Mouse (Mus musculus) cerebellum, adult 11-12 months (tissue): Measurements from ENCODE around the gene Dennd1a.
A peak's percentile ranks its signal among the peaks of the same experiment; 100 is the strongest.

Experiments used
- DNase-seq: peaks from one replicate; pipeline ENCODE4 v3.0.0; 2022

Gene Dennd1a

DNA sequence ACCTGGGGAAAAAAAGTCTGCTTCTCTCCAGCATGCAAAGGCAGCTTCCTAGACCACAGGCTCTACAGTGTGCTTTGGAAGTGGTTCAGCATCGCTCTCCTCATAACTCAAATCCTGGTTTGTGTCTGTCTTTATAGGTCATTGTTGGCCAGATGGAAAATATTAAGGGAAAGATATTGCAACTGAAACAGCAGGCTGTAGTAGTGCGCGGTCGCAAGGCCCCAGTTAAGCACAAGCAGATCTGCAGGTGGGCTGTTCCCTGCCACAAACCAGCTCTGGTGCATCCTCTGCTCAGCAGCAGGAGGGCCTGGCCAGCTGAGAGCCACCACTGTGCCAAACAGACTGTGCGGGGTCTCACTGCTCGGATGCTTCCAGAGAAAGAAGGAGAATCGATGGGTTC, 186.9 kb downstream of the Dennd1a start:
- DNase-seq, result peak; percentile 35

DNA sequence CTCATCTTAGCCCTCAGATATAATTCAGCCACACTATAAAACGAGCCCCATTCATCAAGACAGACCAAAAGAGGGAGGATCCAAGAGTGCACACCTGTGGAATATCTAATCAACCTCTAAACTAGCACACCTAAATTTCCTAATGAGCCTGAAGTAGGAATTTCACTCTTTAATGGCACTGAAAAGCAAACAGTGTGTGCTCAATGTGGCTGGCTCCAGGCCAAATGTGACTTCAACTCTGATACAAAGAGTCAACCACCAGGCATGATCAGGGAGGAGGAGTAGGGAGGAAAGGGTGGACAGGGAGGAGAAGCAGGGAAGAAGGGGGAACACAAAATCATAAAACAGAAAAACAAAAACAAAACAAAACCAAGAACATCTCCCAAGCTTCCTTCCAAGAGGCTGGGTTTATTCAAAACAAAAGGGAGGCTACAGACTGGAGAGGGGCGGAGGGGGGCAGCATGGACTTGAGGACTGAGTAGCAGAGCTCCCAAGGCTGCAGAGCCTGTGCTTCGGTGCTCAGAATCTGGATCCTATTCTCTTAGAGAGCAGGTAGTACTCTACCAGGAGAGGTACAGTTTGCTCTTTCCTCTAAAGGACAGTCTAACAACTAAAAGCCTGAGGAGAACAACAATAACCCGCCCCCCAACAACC, 187.9 kb downstream of the Dennd1a start:
- peak; percentile 15 for DNase-seq

DNA sequence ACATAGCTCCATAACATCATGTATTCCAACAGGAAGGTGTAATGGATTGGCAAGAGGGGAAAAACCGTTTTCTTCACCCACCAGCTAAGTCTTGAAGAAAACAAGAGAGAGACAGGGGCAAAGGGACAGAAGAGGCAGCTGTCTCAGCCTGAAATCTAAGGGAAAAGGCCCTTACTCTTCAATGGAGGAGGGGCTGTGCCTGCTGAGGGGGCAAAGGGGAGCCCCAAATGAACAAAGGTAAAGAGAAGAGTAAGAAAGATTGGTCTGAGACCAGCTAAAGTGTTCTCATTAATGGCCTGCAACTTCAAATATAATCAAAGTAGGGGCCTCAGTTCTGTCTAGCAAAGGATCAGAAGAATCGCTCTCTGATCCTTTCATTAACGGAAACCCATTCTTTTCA, 189.7 kb downstream of the Dennd1a start:
- no peak for DNase-seq

DNA sequence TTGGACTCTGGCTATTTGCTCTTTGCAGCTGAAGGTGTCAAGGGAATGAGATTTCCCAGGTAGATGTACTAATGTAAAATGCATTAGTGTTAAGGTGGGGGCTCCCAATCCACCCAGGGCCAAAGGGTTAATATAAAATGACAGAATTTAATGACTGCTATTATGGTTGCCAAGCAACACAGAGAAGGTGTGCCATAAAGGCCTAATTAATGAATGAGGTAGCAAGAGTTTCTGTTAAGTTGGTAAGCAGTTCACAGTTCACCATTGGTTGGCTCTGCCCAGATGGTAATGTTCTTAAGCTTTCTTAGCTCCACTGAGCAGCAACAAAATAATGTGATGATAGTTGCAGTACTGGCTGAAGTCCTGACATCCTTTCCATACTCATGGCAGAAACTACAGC, 190.9 kb downstream of the Dennd1a start:
- DNase-seq, result no peak

DNA sequence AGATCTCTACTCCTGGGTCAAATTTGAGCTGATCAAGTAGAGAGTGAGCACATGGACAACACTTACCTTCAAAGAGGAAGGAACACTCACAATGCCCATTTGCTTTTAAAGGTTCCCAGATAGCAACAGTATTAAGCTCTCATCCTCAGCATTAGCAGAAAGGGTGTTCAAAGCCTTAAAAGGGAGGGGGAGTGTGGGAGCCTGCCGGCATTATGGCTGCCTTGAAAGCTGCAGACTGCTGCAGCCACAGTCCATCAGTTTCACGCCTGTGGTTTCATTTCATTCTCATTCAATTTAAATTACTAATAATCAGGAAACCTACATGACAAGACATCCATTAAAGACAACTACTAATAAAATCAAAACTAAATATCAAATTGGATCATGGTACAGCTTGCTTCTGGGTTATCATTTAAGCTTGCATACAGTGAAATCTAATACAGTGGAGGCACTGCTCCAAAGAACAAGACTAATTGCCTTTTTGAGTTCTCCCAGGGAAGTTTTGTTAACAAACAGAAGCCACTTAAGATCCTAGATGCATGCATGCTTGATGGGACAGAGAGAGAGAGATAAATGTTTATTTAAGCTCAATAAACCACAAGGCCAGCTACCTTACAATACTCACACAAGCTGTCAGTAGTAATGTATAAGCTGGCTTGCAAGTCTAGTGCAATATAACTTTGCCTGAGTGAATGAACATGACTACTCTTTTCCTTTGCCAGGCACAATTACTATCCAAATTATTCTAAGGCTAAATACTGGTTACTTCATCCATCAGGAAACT, 192.6 kb downstream of the Dennd1a start:
- DNase-seq, result no peak

DNA sequence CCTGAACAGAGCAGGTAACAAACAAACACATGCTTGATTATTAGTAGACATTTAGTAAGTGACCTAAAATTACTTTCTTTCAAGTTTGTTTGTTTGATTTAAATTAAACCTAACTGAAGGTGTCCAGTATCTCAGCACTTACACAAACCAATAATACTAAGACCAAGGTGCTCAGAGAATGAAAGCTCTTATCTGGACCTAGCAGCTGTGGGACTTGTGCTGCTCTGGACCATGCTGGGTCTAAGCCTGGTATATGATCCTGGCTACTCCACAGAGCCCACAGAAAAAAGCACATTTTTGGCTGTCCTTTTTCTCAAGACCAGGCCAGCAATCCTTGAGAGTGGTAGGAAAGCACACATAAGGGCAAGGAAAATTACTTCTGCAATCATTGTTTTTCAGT, 193.2 kb downstream of the Dennd1a start:
- no peak for DNase-seq

DNA sequence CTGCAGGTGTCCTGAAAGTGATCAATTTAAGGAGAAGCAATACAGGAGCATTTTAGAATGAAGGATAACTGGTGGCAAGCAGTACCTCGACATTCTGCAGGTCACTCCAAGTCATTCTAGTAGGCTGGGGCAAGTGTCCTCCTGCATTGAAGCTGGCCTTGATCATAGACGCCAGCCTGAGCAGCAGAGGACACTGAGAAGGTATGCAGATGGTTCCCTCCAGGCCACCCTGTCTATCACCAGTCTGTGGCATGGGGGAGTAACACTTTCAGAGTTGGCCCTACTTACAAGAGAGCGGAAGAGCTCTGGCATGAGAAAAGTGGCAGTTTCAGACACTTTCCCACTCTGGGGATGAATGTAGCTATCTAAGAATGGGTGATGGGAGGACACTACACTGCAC, 193.9 kb downstream of the Dennd1a start:
- DNase-seq, result peak; percentile 25

DNA sequence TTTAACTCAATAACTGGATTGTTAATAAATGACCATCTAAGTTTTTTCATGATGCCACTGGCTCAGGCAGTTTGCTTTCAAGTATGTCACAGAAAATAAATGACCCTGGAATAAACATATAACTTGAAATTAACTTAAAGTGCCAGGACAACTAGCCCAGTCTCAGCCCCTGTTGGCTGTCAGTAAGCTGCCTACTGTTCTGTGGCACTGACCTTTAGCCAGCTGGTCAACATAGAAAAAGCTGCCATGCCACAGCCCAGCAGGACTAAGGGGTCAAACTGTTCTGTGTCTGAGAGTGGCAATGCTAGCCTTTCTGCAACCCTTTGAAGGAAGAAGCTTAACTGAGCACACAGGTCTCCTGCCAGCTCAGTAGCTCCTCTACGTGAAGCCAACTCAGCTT, 198.8 kb downstream of the Dennd1a start:
- peak; percentile 17 for DNase-seq

DNA sequence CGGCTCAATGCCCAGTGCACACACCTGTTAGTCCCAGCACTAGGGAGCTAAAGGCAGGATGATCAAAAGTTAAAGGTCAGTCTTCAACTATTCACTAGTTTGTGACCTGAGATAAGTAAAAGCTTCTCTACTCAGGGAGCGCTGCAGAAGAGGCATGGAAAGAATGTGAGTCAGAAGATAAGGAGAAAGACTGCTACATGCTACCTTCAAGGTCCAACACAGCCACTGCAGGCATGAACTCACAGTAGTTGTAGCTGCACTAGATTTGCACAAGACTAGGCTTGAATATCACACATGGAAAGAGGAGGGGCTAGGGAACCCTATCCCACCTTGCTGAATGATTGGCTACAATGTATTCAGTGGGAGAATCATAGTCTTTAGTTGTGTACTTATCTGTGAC, 202.1 kb downstream of the Dennd1a start:
- DNase-seq, result no peak

DNA sequence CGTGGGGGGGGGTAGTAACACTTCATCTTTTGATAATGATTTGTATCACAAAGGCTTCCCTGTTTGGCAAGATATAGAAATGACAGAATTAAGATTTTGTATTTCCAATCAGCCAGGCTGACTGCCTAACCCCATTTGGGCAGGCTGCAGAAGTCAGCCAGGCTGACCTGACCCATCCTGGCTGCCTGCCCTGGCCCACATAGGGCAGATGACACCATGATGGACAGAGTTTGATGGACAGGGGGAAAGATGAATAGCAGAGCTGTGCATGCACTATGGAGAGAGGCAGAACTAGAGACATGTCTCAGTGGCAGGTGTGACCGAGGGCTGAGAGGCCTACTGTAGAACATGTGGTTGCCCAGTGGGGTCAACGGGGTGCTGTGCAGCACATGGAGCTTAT, 203.9 kb downstream of the Dennd1a start:
- peak; percentile 16 for DNase-seq

DNA sequence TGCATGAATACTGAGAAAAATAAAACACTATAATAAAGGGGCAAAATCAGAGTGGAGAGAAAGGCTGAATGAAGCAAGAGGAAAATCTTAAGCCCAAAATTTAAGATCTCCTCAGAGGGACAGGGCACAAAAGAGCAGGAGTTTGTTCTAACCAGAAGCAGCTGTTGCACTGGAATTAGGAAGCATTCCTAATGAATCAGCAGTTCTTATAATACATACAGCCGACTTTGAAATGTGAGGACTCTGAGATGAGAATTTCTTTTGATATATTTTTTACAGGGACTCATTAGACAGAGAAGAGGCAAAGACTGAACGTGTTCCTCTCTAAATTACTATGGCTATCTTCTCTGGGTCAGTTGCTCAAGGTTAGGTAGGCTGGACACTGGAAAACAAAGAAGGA, 212.7 kb downstream of the Dennd1a start:
- DNase-seq, result no peak

DNA sequence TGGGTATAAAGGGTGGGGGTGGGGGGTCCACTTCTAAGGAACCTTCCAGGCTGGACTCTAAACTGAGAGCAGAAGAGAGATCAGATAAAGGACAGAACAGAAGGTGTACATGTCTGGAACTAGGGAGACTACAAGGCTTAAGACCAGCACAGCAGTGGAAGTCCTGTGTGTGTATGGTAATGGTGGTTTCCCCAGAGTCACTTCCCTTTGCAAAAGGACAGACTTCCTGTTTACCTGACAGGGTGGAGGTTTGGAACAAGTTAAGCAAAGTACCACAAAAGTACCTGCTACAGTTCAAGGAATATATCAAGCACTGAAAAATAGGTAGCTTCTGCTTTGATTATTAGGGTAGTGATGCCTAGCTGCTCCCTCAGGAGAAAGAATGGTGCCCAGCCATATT, 215.1 kb downstream of the Dennd1a start:
- no peak for DNase-seq

DNA sequence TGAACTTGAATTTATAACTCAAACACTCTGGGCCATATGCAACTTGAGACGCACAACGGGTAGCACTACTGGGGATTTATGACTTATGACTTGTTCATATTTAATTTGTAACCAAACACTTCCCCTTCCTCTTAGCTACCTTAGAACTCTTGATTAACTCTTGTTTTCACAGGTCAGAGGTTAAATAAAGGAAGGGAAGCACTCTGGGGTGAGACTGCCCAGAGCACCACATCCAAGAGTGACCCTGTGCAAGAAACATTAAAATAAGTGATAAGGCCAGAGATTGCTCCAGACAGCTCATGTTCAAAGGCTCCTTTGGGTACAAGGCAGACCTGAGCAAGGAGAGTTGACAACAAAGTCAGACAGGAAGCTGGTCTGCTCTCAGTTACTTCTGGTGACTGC, 219.0 kb downstream of the Dennd1a start:
- DNase-seq, result no peak

DNA sequence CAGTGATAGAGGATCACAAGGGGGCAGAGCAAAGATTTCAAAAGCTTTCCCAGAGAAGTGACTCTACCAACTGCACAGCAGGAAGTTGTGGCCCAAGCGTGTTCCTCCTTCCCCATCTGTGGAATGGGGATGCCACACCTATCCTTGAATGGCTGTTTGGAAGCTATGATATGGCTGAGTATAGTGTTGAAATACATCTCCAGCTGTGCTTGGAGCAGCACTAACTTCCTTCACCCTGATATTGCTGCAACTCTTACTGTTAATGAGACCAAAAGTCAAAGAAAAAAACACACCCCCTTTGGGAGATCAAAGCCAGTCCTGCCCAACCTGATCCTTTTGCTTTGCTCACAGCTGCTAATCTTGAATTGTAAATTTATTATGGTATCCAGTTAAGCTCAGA, 221.3 kb downstream of the Dennd1a start:
- DNase-seq, result no peak

DNA sequence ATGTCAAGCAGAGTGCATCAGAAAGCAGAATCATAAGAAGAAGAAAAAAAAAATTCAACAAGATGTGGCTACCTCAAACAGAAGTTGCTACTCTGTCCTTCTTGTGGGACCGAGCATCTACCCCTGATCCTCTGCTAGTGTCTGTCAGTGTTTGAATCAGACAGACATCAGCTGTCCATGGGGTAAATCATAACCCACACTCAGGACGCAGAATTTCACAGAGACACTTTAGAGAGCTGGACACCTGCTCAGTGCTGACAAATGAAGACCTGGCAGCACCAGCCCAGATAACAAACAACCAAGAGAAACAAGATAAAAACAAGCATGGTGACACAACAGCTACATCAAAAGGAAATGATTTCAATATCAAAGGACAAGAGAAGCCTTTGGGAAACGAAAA, 222.9 kb downstream of the Dennd1a start:
- DNase-seq, result no peak

DNA sequence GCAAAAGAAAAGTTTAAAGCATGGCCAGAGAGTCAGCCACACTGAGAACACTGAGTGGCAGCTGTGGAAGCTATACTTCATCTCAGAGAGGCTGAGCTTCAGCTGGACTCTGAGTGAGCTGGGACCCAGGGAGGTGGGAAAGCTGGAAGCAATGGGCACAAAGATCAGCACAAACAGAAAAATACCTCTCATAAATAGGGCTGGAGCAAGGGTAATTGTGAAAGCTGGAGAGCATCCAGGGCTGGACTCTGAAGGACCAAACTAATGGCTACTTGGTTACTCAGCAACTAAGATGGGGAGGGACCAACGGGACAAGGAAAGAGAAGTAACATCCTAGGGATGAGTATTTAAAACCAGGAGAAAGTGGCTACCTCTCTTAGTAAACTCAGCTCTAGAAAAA, 225.0 kb downstream of the Dennd1a start:
- DNase-seq, result no peak

DNA sequence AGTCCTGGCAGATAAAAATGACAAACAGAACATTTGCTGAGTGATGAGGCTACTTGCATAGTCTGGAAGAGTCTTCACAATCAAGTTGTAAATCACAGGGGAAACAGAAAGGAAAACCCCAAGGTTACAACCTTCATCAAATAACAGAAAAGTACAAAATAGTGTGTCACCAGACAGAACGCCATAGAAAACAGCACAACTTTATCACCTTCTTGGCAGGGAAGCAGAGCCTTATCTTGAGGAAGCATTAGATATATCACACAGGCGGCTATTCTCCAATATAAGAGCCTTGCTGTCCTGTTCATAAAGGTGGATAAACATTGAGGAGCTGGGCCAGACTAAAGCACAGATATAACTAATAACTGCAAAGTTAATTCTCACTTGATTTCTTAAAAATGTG, 225.7 kb downstream of the Dennd1a start:
- no peak for DNase-seq

DNA sequence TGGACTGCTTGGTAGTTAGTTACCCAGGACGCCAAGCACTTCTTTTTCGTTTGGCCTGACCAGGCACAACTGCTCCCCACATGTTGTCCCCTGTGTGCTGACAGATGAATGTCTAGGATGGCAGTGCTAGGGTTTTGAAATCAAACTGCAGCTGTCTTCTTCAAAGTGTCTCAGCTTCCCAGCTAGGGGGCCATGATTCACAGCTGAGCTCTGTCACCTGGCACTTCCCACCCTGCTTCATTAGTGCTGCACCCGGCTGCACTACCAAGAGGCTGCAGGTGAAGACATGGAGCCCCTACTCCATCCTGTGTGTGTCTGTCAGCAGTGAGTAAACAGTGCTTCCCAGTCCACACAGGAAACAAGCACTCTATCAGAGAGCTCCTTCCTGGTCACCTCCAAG, 234.8 kb downstream of the Dennd1a start:
- DNase-seq, result no peak

DNA sequence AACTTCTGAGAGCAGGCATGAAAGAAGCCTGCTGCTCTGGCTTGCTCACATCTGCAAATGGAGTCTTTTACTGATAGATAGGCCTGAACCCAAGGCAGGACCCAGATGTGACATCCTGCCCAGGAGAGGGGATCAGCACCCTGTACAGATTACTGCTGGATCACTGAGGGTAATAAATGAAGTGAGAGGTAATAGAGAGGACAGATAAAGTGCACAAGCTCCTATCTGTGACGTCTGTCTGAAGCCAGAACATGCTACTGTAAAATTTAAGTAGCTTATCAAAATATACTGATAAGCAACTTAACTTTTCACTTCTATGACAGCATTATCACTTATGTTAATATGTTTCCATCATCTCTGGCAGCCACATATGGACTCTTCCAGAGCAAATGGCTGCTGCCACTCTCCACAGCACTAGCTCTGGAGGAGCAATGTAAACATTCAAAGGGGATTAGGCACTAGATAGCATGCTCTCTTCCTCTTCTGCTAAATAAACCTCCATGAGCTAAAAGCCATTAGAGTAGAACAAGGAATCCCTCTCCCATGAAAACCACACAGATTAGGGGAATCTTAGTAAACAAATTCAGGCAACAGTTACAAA, 235.6 kb downstream of the Dennd1a start:
- DNase-seq, result no peak

DNA sequence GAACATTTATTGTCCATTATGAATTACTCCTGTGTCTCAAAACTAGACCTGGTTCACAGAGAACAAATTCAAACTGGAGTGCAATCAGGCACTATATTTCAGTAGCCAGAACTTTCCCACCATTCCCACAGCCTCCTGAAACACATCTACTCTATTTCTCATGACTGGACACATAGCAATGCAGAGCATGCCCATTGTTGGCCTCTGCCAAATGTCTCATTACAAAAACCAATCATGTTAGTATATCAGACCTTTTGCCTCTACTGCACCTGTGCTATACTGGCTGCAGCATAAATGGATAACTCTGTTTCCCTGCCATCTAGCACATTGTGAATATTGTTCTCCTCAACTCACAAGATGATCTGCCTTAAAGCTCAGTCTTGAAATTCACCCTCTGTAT, 238.2 kb downstream of the Dennd1a start:
- DNase-seq, result no peak

DNA sequence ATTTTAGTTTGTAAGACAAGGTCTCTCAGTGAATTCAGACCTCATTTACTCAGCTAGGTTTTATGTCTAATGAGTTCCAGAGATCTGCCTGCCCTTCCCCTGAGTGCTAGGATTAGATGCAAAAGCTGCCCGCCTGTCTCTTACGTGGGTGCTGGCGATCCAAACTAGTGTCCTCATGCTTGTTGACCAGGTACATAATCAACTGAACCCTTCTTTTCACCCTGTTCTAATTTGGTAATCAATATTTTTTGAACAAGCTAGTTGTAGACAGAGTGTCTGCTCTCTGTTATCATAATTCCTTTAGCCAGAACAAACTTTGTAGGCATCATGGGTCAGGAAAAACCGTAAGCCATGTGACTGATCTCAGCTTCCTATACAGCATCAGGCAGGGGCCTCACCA, 241.9 kb downstream of the Dennd1a start:
- DNase-seq, result no peak

DNA sequence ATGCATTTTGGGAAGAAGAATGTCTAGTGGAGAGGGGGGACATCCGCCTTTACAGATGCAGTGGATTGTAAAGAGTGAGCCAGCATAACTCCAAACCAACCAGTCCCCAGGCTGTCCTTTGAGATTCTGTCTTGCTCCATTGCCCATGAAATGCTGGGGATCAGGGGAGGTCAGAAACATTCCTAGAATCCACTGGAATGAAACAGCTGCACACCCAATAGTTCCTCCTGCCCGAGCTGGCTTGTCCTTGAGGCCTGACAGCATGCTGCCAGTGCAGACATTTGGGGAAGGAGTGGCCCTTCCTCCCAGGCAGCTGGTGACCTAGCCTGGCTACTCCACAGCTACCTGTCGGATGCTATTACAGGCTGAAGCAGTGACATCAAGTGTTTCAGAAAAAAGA, 246.3 kb downstream of the Dennd1a start:
- DNase-seq, result peak; percentile 16

DNA sequence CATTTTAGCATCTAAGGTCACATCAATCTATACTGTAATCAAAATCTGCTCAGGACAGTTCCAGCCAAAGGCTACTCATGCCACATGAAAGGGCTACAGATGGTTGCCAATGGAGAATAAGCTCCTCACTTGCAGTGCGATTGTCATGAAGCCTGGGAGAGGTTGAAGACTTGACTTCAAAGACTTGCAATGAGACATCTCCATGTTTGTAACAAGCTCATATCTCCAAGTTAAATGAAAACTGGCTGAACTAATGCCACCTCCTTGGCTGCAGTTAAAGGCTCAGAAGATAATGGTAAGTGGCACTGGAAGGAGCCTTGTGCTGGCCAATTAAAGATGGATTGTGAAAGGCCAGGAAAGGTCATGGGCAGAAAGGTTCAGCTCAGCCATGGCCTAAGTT, 247.6 kb downstream of the Dennd1a start:
- DNase-seq, result no peak

DNA sequence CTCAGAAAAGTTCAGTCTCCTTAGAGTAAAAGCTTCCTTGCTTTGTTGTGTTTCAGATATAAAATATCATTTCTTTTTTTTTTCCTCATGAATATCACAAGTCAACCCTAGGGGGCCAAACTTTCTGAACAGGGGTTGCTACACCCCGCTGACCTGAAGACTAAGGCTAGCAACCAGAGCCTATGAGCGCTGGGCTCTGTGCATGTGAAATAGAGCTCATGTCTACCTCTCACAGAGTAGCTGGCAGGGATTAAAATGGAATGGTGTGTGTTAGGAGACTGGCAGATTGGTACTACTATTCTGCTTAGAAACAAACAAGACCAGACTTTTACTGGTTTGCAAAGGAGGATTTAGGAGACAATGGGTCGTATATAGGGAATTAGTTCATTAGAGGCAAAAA, 258.9 kb downstream of the Dennd1a start:
- no peak for DNase-seq

DNA sequence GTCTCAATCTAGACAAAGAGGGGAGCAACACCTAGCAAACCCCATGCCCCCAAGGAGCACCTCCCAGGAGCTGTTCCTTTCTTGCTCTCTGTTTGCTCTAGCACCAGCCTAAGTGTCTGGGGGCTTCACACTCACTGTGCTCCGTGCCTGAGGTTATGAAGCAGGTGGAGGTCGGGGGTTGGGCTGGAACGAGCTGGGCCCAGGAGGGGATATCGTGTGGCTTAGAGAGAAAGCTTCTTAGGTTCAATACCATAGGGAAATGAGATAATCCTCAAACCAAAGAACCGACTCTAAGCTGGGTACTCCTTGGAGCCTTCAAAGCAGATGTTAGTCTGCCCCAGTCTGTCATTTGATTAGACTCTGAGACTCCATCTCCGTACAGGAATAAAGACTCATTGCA, 261.6 kb downstream of the Dennd1a start:
- no peak for DNase-seq
